8 mouse cellular contexts compared by ENCODE assay signal in genomic region chr10:44177365-44177764, GRCm38 (mm10). TPM values are rescaled to one million over a fixed set of nuclear protein-coding genes. Genes with fewer than 3 reads are reported as not detected.
DNase-seq lines count a peak whose midpoint lies in the region; ATAC-seq and TF ChIP-seq lines count a peak whose summit lies in the region.

No protein-coding gene starts in this region.

- no peak for TF ChIP-seq POLR2A in MEL (IDR thresholded peaks at IDR 0.05; ENCODE audit: control insufficient read depth in 1 of 2, insufficient read depth in 1 of 2, low read depth in 1 of 2, low read length in 2 of 2, poor library complexity in 1 of 2)

- H3K79me2 ChIP-seq in MEL (ENCODE audit: control insufficient read depth, insufficient read depth, low read length, poor library complexity) = no peaks in the 10 kb centered on the region

- H3K27ac ChIP-seq in kidney, embryonic 14.5 days (ENCODE audit: low read depth, low read length) = no peak overlapping the region
- no peak overlapping the region for H3K27ac ChIP-seq in MEL (ENCODE audit: control insufficient read depth, low read depth, low read length)
- no peak overlapping the region for H3K27ac ChIP-seq in midbrain, embryonic 13.5 days

- no peak overlapping the region for H3K4me2 ChIP-seq in kidney, embryonic 14.5 days (replicated peaks; ENCODE audit: low read depth, low read length)
- H3K4me2 ChIP-seq in midbrain, embryonic 13.5 days (replicated peaks) = no peak overlapping the region

- H3K4me3 ChIP-seq in kidney, embryonic 14.5 days (ENCODE audit: low read length) = no peak overlapping the region
- no peak overlapping the region for H3K4me3 ChIP-seq in MEL (ENCODE audit: control insufficient read depth in 1 of 2, insufficient read depth in 1 of 2, low read depth in 2 of 2, low read length in 2 of 2)
- no peak overlapping the region for H3K4me3 ChIP-seq in midbrain, embryonic 13.5 days (replicated peaks)

- peak; percentile 11 to 83 (median 71); a peak in 4 of 6 replicates for TF ChIP-seq CTCF in MEL (IDR thresholded peaks at IDR 0.05 in 2 of 3, conservative IDR thresholded peaks at IDR 0.05 in 1 of 3; ENCODE audit: control insufficient read depth in 1 of 3, insufficient read depth in 1 of 3, low read depth in 2 of 3, low read length in 3 of 3, poor library complexity in 1 of 3, severe bottlenecking in 1 of 3)

- no peaks in the 10 kb centered on the region for H3K36me3 ChIP-seq in kidney, embryonic 14.5 days (ENCODE audit: control insufficient read depth, insufficient read depth, low read length)
- no peaks in the 10 kb centered on the region for H3K36me3 ChIP-seq in MEL (ENCODE audit: control insufficient read depth in 1 of 2, insufficient read depth in 2 of 2, low read length in 2 of 2)
- H3K36me3 ChIP-seq in midbrain, embryonic 13.5 days = no peaks in the 10 kb centered on the region

- no peak for ATAC-seq in kidney, embryonic 14.5 days (ENCODE audit: low FRiP score, low TSS enrichment)
- peak; percentile 56; the same call in 1 of the 2 replicates for ATAC-seq in midbrain, embryonic 13.5 days

- peak; percentile 43 for DNase-seq in kidney, adult 9 months
- peak; percentile 62 for DNase-seq in MEL (ENCODE audit: low read depth, low spot score)
- peak; percentile 37 for DNase-seq in embryo, embryonic 11.5 days (ENCODE audit: low read depth, low spot score)
- DNase-seq in testis, postnatal 10 days (ENCODE audit: low spot score) = no peak
- DNase-seq in layer of hippocampus, postnatal 36 days = no peak
- DNase-seq in layer of hippocampus, postnatal 10 days (ENCODE audit: low spot score in 2 of 2) = no peak

- WGBS in kidney, embryonic 14.5 days = 3% methylated on average over 1 of the region's 1 CpGs
- WGBS in midbrain, embryonic 13.5 days = 0% methylated on average over 1 of the region's 1 CpGs

- no peak overlapping the region for H3K9ac ChIP-seq in kidney, embryonic 14.5 days (ENCODE audit: low read depth, low read length)
- H3K9ac ChIP-seq in MEL (ENCODE audit: control insufficient read depth, low read depth, low read length, poor library complexity, severe bottlenecking) = no peak overlapping the region
- H3K9ac ChIP-seq in midbrain, embryonic 13.5 days (replicated peaks) = no peak overlapping the region

- TF ChIP-seq EP300 in MEL (IDR thresholded peaks at IDR 0.05; ENCODE audit: low read depth in 1 of 2, low read length in 2 of 2) = no peak

- TF ChIP-seq RAD21 in MEL (IDR thresholded peaks at IDR 0.05; ENCODE audit: low read depth, low read length) = peak; percentile 83

- H3K27me3 ChIP-seq in kidney, embryonic 14.5 days (ENCODE audit: control insufficient read depth, insufficient read depth, low read length) = no peaks in the 10 kb centered on the region
- H3K27me3 ChIP-seq in MEL (ENCODE audit: control insufficient read depth in 1 of 2, insufficient read depth in 2 of 2, low read length in 2 of 2) = peaks cover 0 to 13% of the 10 kb centered on the region in 2 experiments; a peak in 3 of 4 replicates
- no peaks in the 10 kb centered on the region for H3K27me3 ChIP-seq in midbrain, embryonic 13.5 days

- H3K9me3 ChIP-seq in kidney, embryonic 14.5 days (ENCODE audit: control insufficient read depth, low read length) = no peaks in the 10 kb centered on the region
- no peaks in the 10 kb centered on the region for H3K9me3 ChIP-seq in MEL (replicated peaks; ENCODE audit: insufficient read depth, low read length)
- no peaks in the 10 kb centered on the region for H3K9me3 ChIP-seq in midbrain, embryonic 13.5 days

- no peaks in the 10 kb centered on the region for H3K4me1 ChIP-seq in kidney, embryonic 14.5 days (ENCODE audit: control insufficient read depth, insufficient read depth, low read length)
- H3K4me1 ChIP-seq in MEL (ENCODE audit: control insufficient read depth in 1 of 2, insufficient read depth in 2 of 2, low read length in 2 of 2) = peaks cover 0 to 4% of the 10 kb centered on the region in 2 experiments; a peak in 1 of 4 replicates
- no peaks in the 10 kb centered on the region for H3K4me1 ChIP-seq in midbrain, embryonic 13.5 days (replicated peaks)

TF ChIP-seq in MEL, 35 proteins besides CTCF, POLR2A, EP300 and RAD21:
- no peak for TF ChIP-seq SIN3A (IDR thresholded peaks at IDR 0.05; ENCODE audit: low read length)
- TF ChIP-seq SMC3 (IDR thresholded peaks at IDR 0.05; ENCODE audit: low read depth, low read length) = peak; percentile 82
- TF ChIP-seq ZC3H11A (IDR thresholded peaks at IDR 0.05; ENCODE audit: low read depth, low read length) = peak; percentile 61

RNA-seq across cellular contexts. Expression of gene Crybg1, which starts 28.7 kb away (rescaled TPM):
- polyA plus RNA-seq in kidney, embryonic 14.5 days (2014; fragmentation: Nextera tagmentation; extraction: Ambion mirVana) = 2.1 and 5.0 TPM in 2 replicates
- total RNA-seq in MEL (2012; rRNA removed) = 0.03 and 0.04 TPM in 2 replicates
- under 1 TPM in 1 of 2 experiments, not detected in 1; 0.14 TPM for polyA plus RNA-seq in MEL (2012; ENCODE audit: insufficient read depth in 1 of 2, insufficient read length in 2 of 2, low read depth in 1 of 2, low replicate concordance in 2 of 2, missing spikeins in 1 of 2)
- 0.34 and 0.39 TPM in 2 replicates for polyA plus RNA-seq in midbrain, embryonic 13.5 days (2015; fragmentation: Nextera tagmentation; extraction: Ambion mirVana)
- total RNA-seq in layer of hippocampus, postnatal 36 days (2021) = under 1 TPM; 0.50 to 0.86 TPM
- total RNA-seq in layer of hippocampus, postnatal 10 days (2021) = under 1 TPM; 0.51 to 0.87 TPM

Comparison
In these comparisons a context has a peak if more than half of its experiments do, and no peak if none do; other contexts are left out.
1. DNase-seq: peak in kidney, adult 9 months (single experiment), MEL (single experiment) and embryo, embryonic 11.5 days (single experiment); none in testis, postnatal 10 days (single experiment), layer of hippocampus, postnatal 36 days (0 of 2) and layer of hippocampus, postnatal 10 days (0 of 2).